Mouse (Mus musculus): ENCODE data around the gene Slx1b. TPM values are rescaled to one million over a fixed set of nuclear protein-coding genes. Genes with fewer than 3 reads are reported as not detected.

Gene Slx1b
- polyA plus RNA-seq, 1 experiment from 2014 or later: 10.9 TPM

- WGBS: 82% methylated on average over 3 of the region's 3 CpGs
- Histone ChIP-seq H3K27me3 (ENCODE audit: control insufficient read depth, insufficient read depth, low read length) (no peaks in the 10 kb centered on the region), H3K36me3 (replicated peaks; ENCODE audit: control insufficient read depth, insufficient read depth) (no peaks in the 10 kb centered on the region), H3K4me1 (replicated peaks; ENCODE audit: control insufficient read depth, insufficient read depth, low read length) (no peaks in the 10 kb centered on the region), H3K27ac (no peak overlapping the region), H3K4me3 (replicated peaks; ENCODE audit: low read length) (no peak overlapping the region), H3K4me2 (replicated peaks) (no peak overlapping the region), H3K9me3 (ENCODE audit: control insufficient read depth, low read length) (no peaks in the 10 kb centered on the region), H3K9ac (no peak overlapping the region)
- ATAC-seq (ENCODE audit: low FRiP score) (no peak), DNase-seq (ENCODE audit: low spot score) (no peak)
Observed at GRCm38 (mm10) chr7:126725077-126725476, 29.5 kb upstream of the Slx1b start.

DNA sequence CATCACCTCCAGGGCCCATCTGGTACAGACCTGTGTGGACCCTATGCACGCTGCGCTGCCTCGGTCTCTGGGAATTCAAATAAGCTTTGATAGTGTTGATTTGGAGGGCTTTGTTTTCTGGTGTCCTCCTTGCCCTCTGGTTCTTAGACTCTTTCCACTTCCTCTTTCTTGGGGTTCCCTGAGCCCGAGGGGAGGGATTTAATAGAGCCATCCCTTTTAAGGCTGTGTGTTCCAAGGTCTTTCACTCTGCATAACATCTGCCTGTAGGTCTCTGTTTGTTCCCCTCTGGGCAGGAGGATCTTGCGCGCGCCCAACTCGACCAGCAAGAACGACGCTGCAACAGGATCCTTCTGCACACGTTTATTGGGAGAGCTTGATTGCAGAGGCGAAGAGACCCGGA, 26.1 kb upstream of the Slx1b start:
- no peak overlapping the region for H3K4me3 ChIP-seq (replicated peaks; ENCODE audit: low read length)
- no peak for ATAC-seq (ENCODE audit: low FRiP score)
- WGBS: 90% methylated on average over 13 of the region's 13 CpGs
- H3K36me3 ChIP-seq (replicated peaks; ENCODE audit: control insufficient read depth, insufficient read depth): no peaks in the 10 kb centered on the region
- no peak overlapping the region for H3K27ac ChIP-seq
- no peaks in the 10 kb centered on the region for H3K9me3 ChIP-seq (ENCODE audit: control insufficient read depth, low read length)
- H3K9ac ChIP-seq: no peak overlapping the region
- no peaks in the 10 kb centered on the region for H3K4me1 ChIP-seq (replicated peaks; ENCODE audit: control insufficient read depth, insufficient read depth, low read length)
- no peak overlapping the region for H3K4me2 ChIP-seq (replicated peaks)
- no peak for DNase-seq (ENCODE audit: low spot score)
- no peaks in the 10 kb centered on the region for H3K27me3 ChIP-seq (ENCODE audit: control insufficient read depth, insufficient read depth, low read length)

DNA sequence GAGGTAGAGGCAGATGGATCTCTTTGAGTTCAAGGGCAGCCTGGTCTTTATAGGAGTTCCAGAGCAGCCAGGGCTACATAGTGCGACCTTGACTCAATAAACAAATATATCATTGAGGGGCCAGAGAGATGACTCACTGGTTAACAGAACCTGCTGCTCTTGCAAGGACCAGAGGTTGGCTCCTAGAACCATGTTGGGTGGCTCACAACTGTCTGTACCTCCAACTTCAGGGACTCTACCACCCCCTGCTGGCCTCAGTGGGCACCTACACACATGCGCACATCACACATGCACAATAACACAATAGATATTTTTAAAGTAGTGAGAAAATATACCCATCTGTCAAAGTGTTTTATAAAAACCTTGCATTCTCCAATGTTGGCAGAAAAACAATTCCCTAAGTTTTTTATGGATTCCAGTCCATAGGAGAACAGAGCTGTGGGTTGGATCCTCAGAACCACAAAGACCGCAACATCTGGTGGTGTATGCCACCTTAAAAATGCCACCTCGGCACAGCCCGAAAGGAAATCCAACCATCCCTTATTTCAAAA, 23.3 kb upstream of the Slx1b start:
- Histone ChIP-seq H3K27ac (no peak overlapping the region), H3K36me3 (replicated peaks; ENCODE audit: control insufficient read depth, insufficient read depth) (no peaks in the 10 kb centered on the region), H3K9ac (no peak overlapping the region), H3K4me3 (replicated peaks; ENCODE audit: low read length) (no peak overlapping the region), H3K27me3 (ENCODE audit: control insufficient read depth, insufficient read depth, low read length) (no peaks in the 10 kb centered on the region), H3K4me2 (replicated peaks) (no peak overlapping the region), H3K9me3 (ENCODE audit: control insufficient read depth, low read length) (no peaks in the 10 kb centered on the region), H3K4me1 (replicated peaks; ENCODE audit: control insufficient read depth, insufficient read depth, low read length) (no peaks in the 10 kb centered on the region)
- ATAC-seq (ENCODE audit: low FRiP score) (no peak), DNase-seq (ENCODE audit: low spot score) (no peak)
- 97% methylated on average over 5 of the region's 5 CpGs for WGBS

- H3K9ac ChIP-seq: no peak overlapping the region
- 87% methylated on average over 3 of the region's 3 CpGs for WGBS
- no peak for ATAC-seq (ENCODE audit: low FRiP score)
Observed at GRCm38 (mm10) chr7:126717566-126717965, 22.0 kb upstream of the Slx1b start.

GRCm38 (mm10) chr7:126715679-126716078, 20.1 kb upstream of the Slx1b start:
- Histone ChIP-seq H3K27me3 (ENCODE audit: control insufficient read depth, insufficient read depth, low read length) (no peaks in the 10 kb centered on the region), H3K4me1 (replicated peaks; ENCODE audit: control insufficient read depth, insufficient read depth, low read length) (no peaks in the 10 kb centered on the region), H3K9ac (no peak overlapping the region), H3K27ac (no peak overlapping the region), H3K4me2 (replicated peaks) (no peak overlapping the region), H3K4me3 (replicated peaks; ENCODE audit: low read length) (no peak overlapping the region), H3K36me3 (replicated peaks; ENCODE audit: control insufficient read depth, insufficient read depth) (no peaks in the 10 kb centered on the region), H3K9me3 (ENCODE audit: control insufficient read depth, low read length) (no peaks in the 10 kb centered on the region)
- DNase-seq (ENCODE audit: low spot score) (no peak), ATAC-seq (ENCODE audit: low FRiP score) (no peak)
- WGBS: 73% methylated on average over 4 of the region's 4 CpGs

More at GRCm38 (mm10) chr7:126717566-126717965, 22.0 kb upstream of the Slx1b start:
- no peak overlapping the region for H3K4me2 ChIP-seq (replicated peaks)
- H3K9me3 ChIP-seq (ENCODE audit: control insufficient read depth, low read length): no peaks in the 10 kb centered on the region
- no peak overlapping the region for H3K27ac ChIP-seq
- H3K27me3 ChIP-seq (ENCODE audit: control insufficient read depth, insufficient read depth, low read length): no peaks in the 10 kb centered on the region
- no peaks in the 10 kb centered on the region for H3K4me1 ChIP-seq (replicated peaks; ENCODE audit: control insufficient read depth, insufficient read depth, low read length)
- no peaks in the 10 kb centered on the region for H3K36me3 ChIP-seq (replicated peaks; ENCODE audit: control insufficient read depth, insufficient read depth)
- no peak for DNase-seq (ENCODE audit: low spot score)
- H3K4me3 ChIP-seq (replicated peaks; ENCODE audit: low read length): no peak overlapping the region

DNA sequence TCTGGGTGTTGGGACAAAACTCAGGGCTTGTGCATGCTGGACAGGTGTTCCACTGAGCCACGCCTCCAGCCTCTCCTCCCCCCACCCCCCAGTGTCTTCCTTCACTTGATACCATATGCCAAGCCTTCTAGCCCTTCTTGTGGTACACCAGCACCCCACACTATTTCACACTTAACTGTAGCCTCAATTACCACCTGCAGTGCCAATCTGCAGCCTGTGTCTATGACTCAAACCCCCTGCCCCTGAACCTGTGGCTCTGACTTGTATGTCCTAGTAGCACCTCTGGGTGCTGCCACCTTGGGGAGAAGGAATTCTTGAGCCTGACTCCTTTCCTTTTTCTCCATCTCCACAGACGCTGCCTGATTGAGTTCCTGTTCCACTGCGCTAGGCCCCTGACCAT, 16.3 kb upstream of the Slx1b start:
- H3K4me2 ChIP-seq (replicated peaks): no peak overlapping the region
- DNase-seq (ENCODE audit: low spot score) (no peak), ATAC-seq (ENCODE audit: low FRiP score) (no peak)
- 91% methylated on average over 3 of the region's 3 CpGs for WGBS
- no peak overlapping the region for H3K9ac ChIP-seq
- no peak overlapping the region for H3K4me3 ChIP-seq (replicated peaks; ENCODE audit: low read length)
- H3K27ac ChIP-seq: no peak overlapping the region
- H3K9me3 ChIP-seq (ENCODE audit: control insufficient read depth, low read length): no peaks in the 10 kb centered on the region
- H3K4me1 ChIP-seq (replicated peaks; ENCODE audit: control insufficient read depth, insufficient read depth, low read length): no peaks in the 10 kb centered on the region
- H3K36me3 ChIP-seq (replicated peaks; ENCODE audit: control insufficient read depth, insufficient read depth): no peaks in the 10 kb centered on the region
- H3K27me3 ChIP-seq (ENCODE audit: control insufficient read depth, insufficient read depth, low read length): no peaks in the 10 kb centered on the region

GRCm38 (mm10) chr7:126710266-126710665, 14.7 kb upstream of the Slx1b start:
- H3K4me2 ChIP-seq (replicated peaks): no peak overlapping the region
- H3K4me1 ChIP-seq (replicated peaks; ENCODE audit: control insufficient read depth, insufficient read depth, low read length): peaks cover 2% of the 10 kb centered on the region; the same call in 1 of the 2 replicates
- H3K4me3 ChIP-seq (replicated peaks; ENCODE audit: low read length): no peak overlapping the region
- H3K27ac ChIP-seq: no peak overlapping the region
- no peaks in the 10 kb centered on the region for H3K27me3 ChIP-seq (ENCODE audit: control insufficient read depth, insufficient read depth, low read length)
- DNase-seq (ENCODE audit: low spot score) (no peak), ATAC-seq (ENCODE audit: low FRiP score) (no peak)
- H3K9me3 ChIP-seq (ENCODE audit: control insufficient read depth, low read length): no peaks in the 10 kb centered on the region
- no peaks in the 10 kb centered on the region for H3K36me3 ChIP-seq (replicated peaks; ENCODE audit: control insufficient read depth, insufficient read depth)
- H3K9ac ChIP-seq: no peak overlapping the region
- WGBS: 79% methylated on average over 4 of the region's 4 CpGs

- Histone ChIP-seq H3K27ac (no peak overlapping the region), H3K9me3 (ENCODE audit: control insufficient read depth, low read length) (no peaks in the 10 kb centered on the region), H3K4me1 (replicated peaks; ENCODE audit: control insufficient read depth, insufficient read depth, low read length) (peaks cover 10% of the 10 kb centered on the region), H3K4me3 (replicated peaks; ENCODE audit: low read length) (no peak overlapping the region), H3K27me3 (ENCODE audit: control insufficient read depth, insufficient read depth, low read length) (no peaks in the 10 kb centered on the region), H3K4me2 (replicated peaks) (no peak overlapping the region), H3K36me3 (replicated peaks; ENCODE audit: control insufficient read depth, insufficient read depth) (no peaks in the 10 kb centered on the region), H3K9ac (no peak overlapping the region)
- ATAC-seq (ENCODE audit: low FRiP score) (no peak), DNase-seq (ENCODE audit: low spot score) (no peak)
- WGBS: 86% methylated on average over 10 of the region's 10 CpGs
Observed at GRCm38 (mm10) chr7:126708175-126708952, 12.8 kb upstream of the Slx1b start.

GRCm38 (mm10) chr7:126707442-126708174, 12.0 kb upstream of the Slx1b start, which contains the start of gene Coro1a:
TSS of gene Coro1a (minus strand) at chr7:126707787.
- no peak within 1 kb of the TSS for H3K4me2 ChIP-seq (replicated peaks)
- H3K36me3 ChIP-seq (replicated peaks; ENCODE audit: control insufficient read depth, insufficient read depth): no peaks in the 10 kb centered on the region
- no peak within 1 kb of the TSS for H3K4me3 ChIP-seq (replicated peaks; ENCODE audit: low read length)
- no peak for ATAC-seq (ENCODE audit: low FRiP score)
- peaks cover 18% of the 10 kb centered on the region for H3K4me1 ChIP-seq (replicated peaks; ENCODE audit: control insufficient read depth, insufficient read depth, low read length)
- no peak within 1 kb of the TSS for H3K9ac ChIP-seq
- H3K27me3 ChIP-seq (ENCODE audit: control insufficient read depth, insufficient read depth, low read length): no peaks in the 10 kb centered on the region
- DNase-seq (ENCODE audit: low spot score): no peak
- no peaks in the 10 kb centered on the region for H3K9me3 ChIP-seq (ENCODE audit: control insufficient read depth, low read length)
- WGBS: 91% methylated on average over 19 of the region's 19 CpGs
- H3K27ac ChIP-seq: no peak within 1 kb of the TSS

Measured in hindbrain, embryonic 14.5 days (tissue).